Mouse (Mus musculus) mouse trophoblast stem cell (cell line): ENCODE data around the gene Tet3.

Experiments used
- in situ Hi-C, 2 experiments: fragments of 300-500 bp; cut with MseI, MboI; formaldehyde crosslinking; loops; 2 replicates in 1 of 2; 3 replicates in 1 of 2; pipeline ENCODE4 v1.15.1; 2025

Gene Tet3

DNA sequence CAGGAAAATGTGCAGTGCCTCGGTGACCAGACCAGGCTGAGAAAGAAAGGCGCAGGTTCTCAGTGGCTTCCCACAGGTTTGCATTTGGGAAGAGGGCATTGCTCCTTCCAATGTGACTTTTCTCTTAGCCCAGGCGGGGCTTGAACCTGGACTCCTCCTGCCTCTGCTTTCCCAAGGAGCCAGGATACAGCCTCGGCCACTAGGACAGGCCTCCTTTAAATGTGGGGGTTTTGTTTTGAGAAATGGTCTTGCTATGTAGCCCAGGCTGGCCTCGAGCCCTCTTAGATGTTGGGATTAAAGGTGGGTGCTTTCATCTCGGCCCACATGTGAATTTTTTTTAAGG is 132.5 kb downstream of the Tet3 start:
- in situ Hi-C loops = no loop called here

- in situ Hi-C loops = no loop called here
Observed at GRCm38 (mm10) chr6:83325525-83326393, 133.1 kb downstream of the Tet3 start, which contains the start of the genes Mthfd2 and Mob1a. Gene Mthfd2 (minus strand): TSS chr6:83325908. Gene Mob1a (plus strand): TSS chr6:83326016.

- in situ Hi-C loops = no loop called here
Observed at GRCm38 (mm10) chr6:83323652-83324419, 135.0 kb downstream of the Tet3 start.

- in situ Hi-C loops = no loop called here
Observed at GRCm38 (mm10) chr6:83322794-83323193, 136.1 kb downstream of the Tet3 start.

GRCm38 (mm10) chr6:83321927-83322326 is 137.0 kb downstream of the Tet3 start:
- in situ Hi-C loops = no loop called here

- in situ Hi-C loops = no loop called here
Observed at GRCm38 (mm10) chr6:83317108-83317741, 141.7 kb downstream of the Tet3 start.

- in situ Hi-C loops = no loop called here
Observed at GRCm38 (mm10) chr6:83316022-83316421, 142.9 kb downstream of the Tet3 start.

DNA sequence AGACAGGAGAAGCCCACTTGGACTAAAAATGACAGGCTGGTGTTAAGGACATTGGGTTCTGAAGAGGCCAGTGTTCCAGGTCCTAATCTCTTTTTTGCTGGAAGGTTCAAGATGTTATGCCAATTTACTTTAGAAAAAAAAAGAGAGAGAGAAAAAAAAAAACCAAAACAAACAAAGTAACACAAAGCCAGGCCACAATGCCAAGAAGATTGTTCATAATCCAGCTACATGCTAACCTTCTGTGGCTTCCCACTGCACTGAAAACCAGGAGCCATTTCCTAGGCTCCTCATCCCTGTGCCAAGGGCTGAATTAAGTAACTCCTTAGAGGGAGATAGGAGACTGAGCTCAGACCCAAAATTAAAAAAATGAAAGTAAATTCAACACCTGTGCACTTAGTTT is 143.6 kb downstream of the Tet3 start:
- in situ Hi-C loops = no loop called here

- in situ Hi-C loops = no loop called here
Observed at GRCm38 (mm10) chr6:83312514-83312913, 146.4 kb downstream of the Tet3 start.
